Mouse (Mus musculus) left cerebral cortex, postnatal 36 days (tissue): ENCODE data around the gene Syt14. TPM values are rescaled to one million over a fixed set of nuclear protein-coding genes. Genes with fewer than 3 reads are reported as not detected.

Experiments
- DNase-seq, 2 experiments: peaks; one replicate each; pipeline ENCODE4 v3.0.0; 2021 to 2022; ENCODE audit warnings: low spot score in 2 of 2, mixed read lengths in 1 of 2
- intact Hi-C: fragments of 180-260 bp; cut with DNase I; formaldehyde crosslinking; loops from one replicate; pipeline ENCODE4 v1.15.1; 2025
- total RNA-seq, 2 experiments: library from RNA; stranded (reverse); gene quantifications; 2 replicates each; pipeline ENCODE4 v1.2.3; 2021

Syt14 gene
- total RNA-seq, 2 experiments from 2014 or later = 20.9 to 28.3 TPM

DNA sequence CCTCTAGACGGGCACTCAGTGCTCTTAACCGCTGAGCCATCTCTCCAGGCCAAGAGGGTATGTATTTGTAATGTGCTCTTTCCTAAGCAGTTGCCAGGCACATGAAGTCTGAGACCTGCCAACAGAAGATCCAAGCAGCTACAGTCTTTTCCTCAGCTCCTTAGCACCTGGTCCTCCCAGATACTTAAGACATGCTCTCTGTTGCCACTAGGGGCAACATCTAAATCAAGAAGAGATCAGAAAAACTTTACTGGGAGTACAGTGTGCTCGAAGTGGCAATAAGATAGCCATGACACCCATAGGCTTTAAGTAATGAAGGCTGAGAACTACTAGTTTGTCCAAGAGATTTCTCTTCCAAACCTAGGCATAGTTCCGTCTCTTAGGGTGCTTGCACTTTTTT, 155.4 kb downstream of the Syt14 start:
- intact Hi-C loops = no loop called here
- no peak for DNase-seq

- intact Hi-C loops = no loop called here
- no peak for DNase-seq
Observed at GRCm38 (mm10) chr1:192879086-192879580, 156.4 kb downstream of the Syt14 start.

DNA sequence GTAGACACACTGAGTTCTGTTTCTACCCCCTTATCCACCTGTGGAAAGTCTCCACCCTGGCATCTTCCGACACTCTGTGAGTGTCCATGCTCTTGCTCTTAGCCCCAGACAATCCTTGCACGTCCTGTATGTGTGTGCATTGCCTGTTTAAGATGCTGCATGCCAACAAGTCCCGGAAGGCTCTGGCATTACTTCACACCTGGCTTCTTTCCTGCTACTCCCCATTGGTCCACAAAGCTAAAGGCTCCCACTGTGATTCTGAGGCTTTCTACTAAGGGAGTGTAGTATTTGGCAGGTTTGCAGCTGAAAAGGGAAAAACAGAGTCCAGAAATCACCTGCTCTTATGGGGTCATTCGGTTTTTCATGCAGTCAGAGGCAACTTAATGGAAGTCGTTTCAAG, 162.7 kb downstream of the Syt14 start:
- intact Hi-C loops = no loop called here

GRCm38 (mm10) chr1:192869761-192870160, 165.8 kb downstream of the Syt14 start:
- intact Hi-C loops = no loop called here

More for the DNA sequence above, 162.7 kb downstream of the Syt14 start:
- no peak for DNase-seq

DNA sequence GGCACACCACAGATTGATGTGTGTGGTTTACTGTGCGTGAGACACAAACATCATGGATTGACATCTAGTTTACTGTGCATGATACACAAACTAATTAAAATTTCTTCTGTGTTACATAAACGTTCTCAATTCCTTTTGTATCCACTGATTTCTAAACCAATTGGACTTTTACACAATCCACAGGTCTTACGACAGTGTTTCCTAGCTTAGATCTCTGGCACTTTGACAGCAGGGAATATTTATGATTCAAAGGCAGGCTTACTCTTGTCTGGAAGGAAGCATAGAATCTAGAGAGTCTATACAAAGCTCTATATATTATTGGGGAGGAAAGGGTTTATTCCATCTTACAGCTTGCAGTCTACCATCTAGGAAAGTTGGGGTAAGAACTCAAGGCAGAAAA, 171.1 kb downstream of the Syt14 start:
- intact Hi-C loops = no loop called here
- DNase-seq = no peak

More at GRCm38 (mm10) chr1:192869761-192870160, 165.8 kb downstream of the Syt14 start:
- no peak for DNase-seq

DNA sequence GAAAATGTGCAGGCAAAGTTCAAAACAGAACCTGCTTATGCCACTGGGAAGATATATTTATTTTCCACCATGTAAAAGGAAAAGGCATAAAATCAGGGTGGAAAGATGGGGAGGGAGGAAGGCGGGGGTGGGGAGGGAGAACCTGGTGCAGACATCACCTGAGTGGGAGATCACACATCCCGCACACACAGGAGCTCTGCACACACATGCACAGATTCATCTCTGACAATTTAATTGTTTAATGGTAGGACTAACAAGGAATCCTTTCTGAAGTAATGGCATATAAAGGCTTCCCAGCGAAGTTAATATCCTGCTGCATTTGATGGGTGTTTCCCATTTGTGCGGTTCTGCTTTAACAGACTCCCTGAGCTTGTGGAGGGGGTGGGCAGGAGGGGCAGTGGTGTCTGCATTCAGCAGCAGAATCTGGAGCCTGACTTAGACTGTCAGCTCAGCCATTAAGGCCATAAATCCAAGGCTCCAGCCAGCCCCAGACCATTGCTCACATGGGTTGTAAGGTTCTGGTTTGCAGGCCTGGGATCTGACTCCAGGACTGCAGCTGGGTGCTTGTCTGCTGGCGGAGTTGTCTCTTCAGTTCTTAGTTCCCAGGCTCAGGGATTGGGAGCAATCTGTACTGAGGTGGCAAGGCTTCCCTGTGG, 174.1 kb downstream of the Syt14 start:
- no peak for DNase-seq
- intact Hi-C loops = no loop called here

DNA sequence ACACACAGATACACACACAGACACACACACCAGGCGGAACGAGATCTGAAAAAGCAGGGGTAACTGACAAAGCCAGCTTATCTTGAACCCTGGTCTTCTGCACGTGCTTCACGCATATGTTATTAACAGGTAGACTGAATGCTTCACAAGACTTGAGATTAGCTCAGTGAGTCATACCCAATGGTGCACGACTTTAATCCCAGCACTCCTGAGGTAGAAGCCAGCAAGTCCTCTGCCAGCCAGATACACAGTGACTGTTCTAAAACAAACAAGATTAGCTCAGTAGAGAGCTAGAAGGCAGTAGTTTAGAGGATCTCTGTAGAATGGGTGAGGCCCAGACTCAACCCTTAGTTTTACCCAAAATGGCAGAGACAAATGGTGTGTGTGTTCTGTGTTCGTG, 175.3 kb downstream of the Syt14 start:
- no peak for DNase-seq
- intact Hi-C loops = no loop called here

- intact Hi-C loops = no loop called here
- DNase-seq = no peak
Observed at GRCm38 (mm10) chr1:192857582-192857981, 178.0 kb downstream of the Syt14 start.

- intact Hi-C loops = no loop called here
- no peak for DNase-seq
Observed at GRCm38 (mm10) chr1:192856931-192857330, 178.6 kb downstream of the Syt14 start.

DNA sequence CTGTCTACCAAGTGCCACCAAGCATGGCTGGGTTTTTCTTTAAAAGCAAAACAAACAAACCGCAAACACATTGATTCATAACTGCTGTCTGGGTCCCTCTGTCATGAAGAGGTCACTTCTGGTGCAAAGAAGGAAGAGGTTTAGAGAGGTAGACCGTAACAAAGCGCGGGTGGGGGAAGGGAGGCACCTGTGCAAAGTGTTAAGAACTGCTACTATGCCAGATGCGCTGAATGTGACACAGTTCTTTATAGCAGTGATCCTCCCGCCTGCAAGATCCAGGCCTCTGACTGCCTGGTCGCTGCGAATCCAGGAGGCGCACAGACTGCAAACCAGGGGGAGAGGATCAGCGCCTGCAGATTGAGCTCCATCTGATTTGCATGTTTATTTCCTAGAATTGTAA, 179.2 kb downstream of the Syt14 start:
- DNase-seq = no peak
- intact Hi-C loops = no loop called here

DNA sequence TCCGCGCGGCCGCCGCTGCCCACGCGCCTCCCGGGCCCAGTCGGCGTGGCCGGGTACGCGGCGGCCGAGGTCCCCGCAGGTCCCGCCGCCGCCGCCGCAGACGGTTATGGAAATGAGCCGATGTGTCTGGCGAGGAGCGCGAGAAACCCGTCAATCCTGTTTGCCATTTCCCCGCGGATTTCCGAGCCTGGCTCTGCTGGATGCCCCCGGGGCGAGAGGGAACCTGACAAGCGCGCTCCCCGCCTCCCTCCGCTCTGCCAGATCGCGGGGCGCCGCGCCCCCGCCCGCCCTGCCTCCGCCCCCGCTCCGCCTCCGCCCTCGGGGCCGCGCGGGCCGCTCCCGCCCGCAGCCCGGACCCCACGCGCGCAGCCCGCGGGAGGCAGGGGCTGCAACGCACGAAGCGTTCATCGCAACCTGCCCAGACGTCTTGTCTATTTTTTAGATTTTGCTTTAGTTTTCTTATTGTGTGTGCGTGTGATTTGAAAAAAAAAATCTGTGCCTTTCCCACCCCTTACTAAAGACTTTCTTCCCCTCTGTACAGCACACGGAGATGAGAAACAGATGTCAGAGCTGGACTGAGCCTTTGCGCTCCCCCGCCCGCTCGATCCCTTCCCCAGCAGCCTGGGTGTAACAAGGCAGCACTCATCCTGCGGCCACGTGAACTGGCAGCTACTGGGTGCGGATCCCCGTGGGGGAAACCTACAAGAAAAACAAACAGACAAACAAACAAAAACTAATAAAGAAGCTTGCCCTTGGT, 179.9 kb downstream of the Syt14 start, which contains the start of gene Sertad4:
TSS of gene Sertad4 (minus strand) at position 283 of the 757 bp plus-strand sequence.
- peak; percentile 35 to 55 for DNase-seq
- intact Hi-C loops = loop anchor here (2.0 kb wide), 1 partner anchor 21 kb away; no protein-coding TSS in a partner anchor

DNA sequence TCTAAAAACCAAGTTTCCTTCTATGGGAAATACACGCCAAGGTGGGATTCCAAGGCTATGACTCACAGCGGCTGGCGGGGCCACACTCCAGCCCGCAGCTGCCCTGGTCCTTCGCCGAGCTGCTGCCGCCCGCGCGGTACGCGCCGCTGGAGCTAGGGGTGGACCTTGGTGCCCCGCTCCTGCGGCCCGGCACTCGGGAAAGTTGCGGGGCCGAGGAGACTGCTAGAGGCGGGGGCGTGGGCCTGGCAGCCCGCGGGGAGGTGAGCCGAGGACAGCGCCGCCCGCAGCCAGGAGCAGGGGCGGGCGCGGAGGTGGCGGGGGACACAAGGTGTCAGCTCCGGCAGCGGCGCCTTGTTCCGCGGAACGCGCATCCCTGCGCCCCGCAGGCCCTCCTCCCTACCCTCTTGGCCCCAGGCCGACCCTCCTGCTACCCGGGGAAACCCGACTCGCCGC, 180.7 kb downstream of the Syt14 start:
- intact Hi-C loops = loop anchor here (2.0 to 5.0 kb wide), 2 partner anchors 20 to 68 kb away; no protein-coding TSS in a partner anchor
- DNase-seq = peak; percentile 45 to 72

DNA sequence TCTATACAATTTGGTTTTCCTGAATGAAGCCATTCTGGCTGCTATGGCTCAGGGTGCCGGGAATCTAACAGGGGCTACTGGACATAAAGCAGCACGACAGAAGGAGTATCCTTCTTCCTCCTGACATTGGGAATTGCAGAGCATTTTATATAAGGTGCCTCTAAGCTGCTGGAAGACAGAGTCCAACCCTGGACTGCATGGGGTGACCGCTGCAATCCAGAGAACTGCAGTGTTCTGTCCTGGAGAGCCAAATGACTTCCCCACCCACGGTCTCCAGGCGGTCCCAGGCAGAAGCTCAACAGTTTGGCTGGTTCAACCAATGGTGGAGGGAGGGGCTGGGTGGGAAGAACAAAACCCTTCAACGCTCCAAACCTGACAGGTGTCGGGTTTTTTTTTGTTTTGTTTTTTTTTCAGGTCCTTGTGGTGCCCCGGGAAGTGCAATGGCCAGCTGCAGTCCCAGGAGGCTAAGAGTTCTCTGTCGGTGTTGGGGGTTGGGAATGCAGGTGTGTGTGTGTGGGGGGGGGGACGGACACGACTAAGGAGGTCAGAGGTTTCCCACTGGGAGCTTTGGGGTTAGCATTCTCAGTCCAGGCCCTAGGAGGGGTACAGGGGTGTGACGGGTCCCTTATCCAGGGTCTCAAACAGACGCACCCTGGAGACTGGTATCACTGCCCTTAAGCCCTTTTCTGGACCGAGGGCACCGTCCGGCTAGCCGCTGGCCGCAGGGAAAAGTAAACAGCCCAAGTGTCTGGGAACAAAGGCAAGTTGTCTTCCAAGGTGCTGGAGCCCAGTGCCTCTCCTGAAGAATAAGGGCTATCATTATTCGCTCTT, 181.4 kb downstream of the Syt14 start:
- DNase-seq = no peak
- intact Hi-C loops = loop anchor here (2.0 to 5.0 kb wide), 2 partner anchors 19 to 67 kb away; no protein-coding TSS in a partner anchor

DNA sequence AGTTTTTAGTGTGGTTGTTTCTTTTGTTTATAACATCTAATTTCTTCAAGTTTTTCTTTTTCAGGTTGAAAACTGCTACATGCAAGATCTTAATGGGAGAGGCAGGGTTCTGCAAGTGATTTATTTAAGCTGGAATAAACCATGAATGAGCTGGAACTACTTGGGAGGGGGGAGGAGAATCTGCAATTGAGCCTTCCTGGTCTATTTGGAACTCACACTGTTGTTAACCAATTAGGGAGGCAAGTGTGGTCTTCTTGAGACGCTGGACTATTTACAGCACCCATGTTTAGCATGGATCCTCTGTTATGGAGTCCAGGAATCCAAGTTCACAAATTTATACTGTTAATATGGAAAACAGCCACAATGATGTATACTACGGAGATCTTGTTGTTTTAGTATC, 182.1 kb downstream of the Syt14 start:
- intact Hi-C loops = loop anchor here (5.0 kb wide), 1 partner anchor 66 kb away; no protein-coding TSS in a partner anchor

GRCm38 (mm10) chr1:192852047-192852446, 183.5 kb downstream of the Syt14 start:
- intact Hi-C loops = loop anchor here (5.0 kb wide), 1 partner anchor 65 kb away; no protein-coding TSS in a partner anchor

More for the DNA sequence above, 182.1 kb downstream of the Syt14 start:
- DNase-seq = no peak

GRCm38 (mm10) chr1:192851640-192852039, 183.9 kb downstream of the Syt14 start:
- intact Hi-C loops = loop anchor here (5.0 kb wide), 1 partner anchor 64 kb away; no protein-coding TSS in a partner anchor
- DNase-seq = no peak

More at GRCm38 (mm10) chr1:192852047-192852446, 183.5 kb downstream of the Syt14 start:
- DNase-seq = no peak

DNA sequence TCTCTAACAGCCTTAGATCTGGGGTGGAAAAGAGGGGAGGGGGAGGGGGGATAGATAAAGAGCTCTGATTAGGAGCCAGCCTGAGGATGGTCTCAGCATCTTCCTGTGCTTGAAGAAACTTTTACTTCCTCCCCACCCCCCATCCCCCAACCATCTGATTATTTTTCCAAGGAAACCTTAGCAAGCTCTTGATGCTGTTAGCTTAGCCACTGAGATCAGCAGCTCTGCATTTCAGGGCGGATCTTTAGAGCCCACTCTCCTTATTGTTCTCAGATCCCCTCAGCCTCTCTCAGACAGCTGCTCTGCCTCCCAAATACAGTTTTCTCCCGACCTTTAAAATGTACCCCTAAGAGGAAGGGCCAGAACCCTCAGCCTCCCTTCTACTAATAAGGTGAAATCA, 184.4 kb downstream of the Syt14 start:
- intact Hi-C loops = loop anchor here (5.0 kb wide), 1 partner anchor 64 kb away; no protein-coding TSS in a partner anchor
- no peak for DNase-seq

GRCm38 (mm10) chr1:192849616-192850015, 186.0 kb downstream of the Syt14 start:
- intact Hi-C loops = loop anchor here (5.0 kb wide), 1 partner anchor 62 kb away; no protein-coding TSS in a partner anchor

DNA sequence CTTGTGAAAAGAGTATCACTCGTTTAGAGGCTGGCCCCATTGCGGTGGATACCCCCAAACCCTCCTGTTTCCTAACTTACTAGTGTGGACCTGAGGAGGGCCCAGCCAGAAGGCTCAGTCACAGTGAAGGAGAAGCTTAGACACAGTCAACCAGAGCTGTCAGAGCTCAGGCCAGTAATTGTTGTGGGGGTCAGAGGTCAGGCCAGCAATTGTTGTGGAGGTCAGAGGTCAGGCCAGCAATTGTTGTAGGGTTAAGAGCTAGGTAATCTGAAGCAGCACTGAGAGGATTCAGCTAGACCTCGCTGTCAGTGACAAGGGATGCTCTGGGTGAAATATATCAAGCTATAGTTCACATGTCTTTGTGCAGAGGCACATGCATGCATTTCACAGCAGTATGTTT, 188.3 kb downstream of the Syt14 start:
- intact Hi-C loops = no loop called here

More at GRCm38 (mm10) chr1:192849616-192850015, 186.0 kb downstream of the Syt14 start:
- DNase-seq = no peak

More for the DNA sequence above, 188.3 kb downstream of the Syt14 start:
- DNase-seq = no peak
